Mouse (Mus musculus) kidney, postnatal 4 days (tissue): Measurements from ENCODE around the gene Casz1.

Source experiments
- DNase-seq, 2 experiments: peaks; one replicate each; pipeline ENCODE4 v3.0.0; 2021; ENCODE audit warnings: mixed read lengths in 2 of 2

Casz1 gene

GRCm38 (mm10) chr4:148940674-148941211 lies 136.5 kb downstream of the Casz1 start:
- DNase-seq = peak; percentile 86 to 91

DNA sequence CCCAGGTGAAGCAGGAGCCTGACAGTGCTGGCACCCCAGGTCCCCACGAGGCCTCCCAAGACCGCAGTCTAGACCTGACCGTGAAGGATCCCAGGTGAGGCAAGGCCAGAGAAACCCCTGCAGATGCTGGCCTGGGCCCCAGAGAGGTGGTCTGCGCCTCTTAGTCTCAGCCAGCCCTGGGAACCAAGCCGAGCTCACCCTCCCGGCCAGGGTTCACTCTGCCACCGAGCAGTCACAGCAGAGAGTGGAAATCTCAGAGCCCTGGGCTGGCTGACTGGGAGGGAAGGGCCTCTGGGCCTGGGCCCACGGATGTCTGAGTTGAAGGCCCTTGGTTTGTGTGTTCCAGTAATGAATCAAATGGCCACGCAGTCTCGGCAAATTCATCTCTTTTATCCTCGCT lies 137.1 kb downstream of the Casz1 start:
- DNase-seq = no peak

- no peak for DNase-seq
Measured at GRCm38 (mm10) chr4:148943099-148943498, 138.9 kb downstream of the Casz1 start.

DNA sequence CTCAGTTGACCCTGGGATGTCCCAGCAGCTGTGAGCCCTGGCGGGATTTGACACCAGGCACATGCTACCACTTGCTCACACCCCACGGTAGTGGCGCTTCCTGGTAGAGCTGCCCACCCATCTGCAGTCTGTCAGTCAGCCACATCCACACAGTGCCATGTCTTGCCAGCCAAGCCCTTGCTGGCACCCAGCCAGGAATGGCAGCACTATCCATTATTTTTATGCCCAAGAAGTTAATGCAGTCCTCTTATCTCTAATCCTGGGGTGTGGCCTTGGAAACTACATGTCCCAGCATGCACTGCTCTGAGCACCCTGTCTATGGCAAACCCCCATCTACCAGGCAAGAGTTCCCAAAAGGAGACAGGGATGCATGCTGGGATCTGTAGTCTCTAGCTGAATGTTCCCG lies 141.2 kb downstream of the Casz1 start:
- DNase-seq = peak in 1 of 2 experiments; percentile 31

- DNase-seq = no peak
Measured at GRCm38 (mm10) chr4:148946071-148946470, 141.8 kb downstream of the Casz1 start.

DNA sequence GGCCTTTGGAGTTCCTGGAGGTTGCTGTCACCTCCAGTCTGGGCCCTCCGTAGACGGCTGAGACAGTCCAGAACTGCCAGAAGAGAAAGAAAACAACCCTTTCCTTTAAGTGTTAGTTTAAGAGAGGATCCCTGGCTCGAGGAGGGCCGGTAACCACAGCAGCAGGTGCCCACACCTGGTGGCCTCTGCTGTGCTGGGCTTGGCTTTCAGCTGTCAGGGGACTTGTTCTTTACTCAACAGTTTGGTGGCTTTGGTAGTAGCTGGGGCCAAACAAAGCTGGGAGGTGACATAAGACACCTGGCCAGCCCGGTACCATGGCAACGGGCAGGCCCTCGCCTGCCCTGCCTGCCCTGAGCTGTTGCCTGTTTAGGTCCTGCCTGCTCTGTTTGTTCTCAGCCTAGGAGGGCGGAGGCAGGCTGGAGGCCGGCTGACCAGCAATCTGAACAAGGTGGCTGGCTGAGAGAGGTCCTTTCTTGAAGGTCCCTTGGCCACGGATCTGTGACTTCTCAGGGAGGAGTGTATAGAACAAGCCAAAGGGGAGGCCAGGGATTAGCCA lies 143.7 kb downstream of the Casz1 start:
- DNase-seq = peak; percentile 71 to 79

- no peak for DNase-seq
Measured at GRCm38 (mm10) chr4:148950487-148950886, 146.3 kb downstream of the Casz1 start.

GRCm38 (mm10) chr4:148950932-148951650 lies 146.9 kb downstream of the Casz1 start:
- peak; percentile 75 to 82 for DNase-seq

GRCm38 (mm10) chr4:148951821-148952291 lies 147.6 kb downstream of the Casz1 start:
- peak; percentile 51 to 62 for DNase-seq

- peak in 1 of 2 experiments; percentile 49 for DNase-seq
Measured at GRCm38 (mm10) chr4:148952328-148953222, 148.3 kb downstream of the Casz1 start.

GRCm38 (mm10) chr4:148955131-148955813 lies 151.0 kb downstream of the Casz1 start:
- DNase-seq = peak; percentile 61 to 74

- DNase-seq = peak; percentile 65 to 79
Measured at GRCm38 (mm10) chr4:148960011-148960410, 155.8 kb downstream of the Casz1 start.

- DNase-seq = no peak
Measured at GRCm38 (mm10) chr4:148961081-148961480, 156.9 kb downstream of the Casz1 start.

GRCm38 (mm10) chr4:148962096-148962495 lies 157.9 kb downstream of the Casz1 start:
- DNase-seq = no peak

GRCm38 (mm10) chr4:148964541-148965310 lies 160.5 kb downstream of the Casz1 start:
- no peak for DNase-seq

- DNase-seq = no peak
Measured at GRCm38 (mm10) chr4:148966132-148966531, 161.9 kb downstream of the Casz1 start.

- DNase-seq = no peak
Measured at GRCm38 (mm10) chr4:148968859-148969258, 164.6 kb downstream of the Casz1 start.

DNA sequence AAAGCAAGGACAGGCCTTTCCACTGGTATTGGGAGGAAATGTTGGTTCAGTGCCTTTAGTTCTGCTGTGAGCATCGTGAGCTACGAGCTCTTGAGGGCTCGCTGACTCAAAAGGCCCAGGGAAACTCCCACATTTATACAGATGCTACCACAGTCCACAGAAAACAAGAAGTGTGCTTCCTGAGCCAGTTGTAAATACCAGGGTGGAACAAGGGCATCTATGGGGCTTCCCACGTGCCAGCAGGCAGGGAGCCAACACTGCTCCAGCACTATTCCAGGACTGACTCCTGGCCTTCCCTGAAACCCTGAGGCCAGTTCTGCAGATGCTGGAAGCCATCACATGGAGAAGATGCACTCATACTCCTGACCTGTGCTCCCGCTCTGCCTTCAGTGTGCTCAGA lies 165.4 kb downstream of the Casz1 start:
- DNase-seq = peak; percentile 47 to 64

DNA sequence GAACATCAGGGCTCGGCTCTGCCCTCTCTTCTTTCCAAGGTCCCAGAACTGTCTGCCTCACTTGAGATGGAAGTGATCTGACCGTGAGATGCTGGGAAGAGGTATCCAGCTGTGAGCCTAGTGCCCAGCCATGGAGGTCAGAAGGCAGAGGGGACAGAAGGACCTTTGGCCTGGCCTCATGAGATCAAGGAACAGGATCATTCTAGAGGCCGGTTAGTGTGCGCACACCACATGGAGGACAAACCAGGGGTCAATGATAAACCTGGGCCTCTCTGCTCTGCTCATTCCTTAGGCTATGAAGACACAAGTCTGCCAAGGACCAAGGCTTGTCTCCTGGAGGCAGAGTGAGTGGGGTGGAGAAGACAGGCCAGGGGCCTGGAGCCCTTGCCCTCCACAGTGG lies 166.5 kb downstream of the Casz1 start:
- DNase-seq = no peak

- DNase-seq = no peak
Measured at GRCm38 (mm10) chr4:148971613-148972242, 167.5 kb downstream of the Casz1 start.

GRCm38 (mm10) chr4:148972707-148973106 lies 168.5 kb downstream of the Casz1 start:
- DNase-seq = peak; percentile 27 to 55
